Mouse (Mus musculus) gastrocnemius, postnatal 36 days (tissue): ENCODE measurements around the gene Slc5a10. TPM values are rescaled to one million over a fixed set of nuclear protein-coding genes. Genes with fewer than 3 reads are reported as not detected.
"Not testable (repeated sequence)": the region's sequence is repeated elsewhere in the genome, so short reads cannot be mapped to it uniquely, and the experiment has no call there.

Source experiments
- DNase-seq, 2 experiments: peaks; one replicate each; pipeline ENCODE4 v3.0.0; 2022
- intact Hi-C: fragments of 180-260 bp; cut with DNase I; formaldehyde crosslinking; loops from one replicate; pipeline ENCODE4 v1.15.1; 2025
- total RNA-seq, 2 experiments: library from RNA; stranded (reverse); gene quantifications; 2 replicates each; pipeline ENCODE4 v1.2.3; 2021

The Slc5a10 gene
- total RNA-seq, 2 experiments from 2014 or later, result not detected

GRCm38 (mm10) chr11:61652216-61652615 is 68.4 kb downstream of the Slc5a10 start:
- DNase-seq, result no peak
- intact Hi-C loops, result no loop called here

- intact Hi-C loops, result no loop called here
- DNase-seq, result no peak
Observed at GRCm38 (mm10) chr11:61650470-61651265, 70.0 kb downstream of the Slc5a10 start.

GRCm38 (mm10) chr11:61649626-61650025 is 71.0 kb downstream of the Slc5a10 start:
- intact Hi-C loops, result no loop called here

GRCm38 (mm10) chr11:61649163-61649580 is 71.5 kb downstream of the Slc5a10 start:
- DNase-seq, result no peak
- intact Hi-C loops, result no loop called here

More at GRCm38 (mm10) chr11:61649626-61650025, 71.0 kb downstream of the Slc5a10 start:
- no peak for DNase-seq

DNA sequence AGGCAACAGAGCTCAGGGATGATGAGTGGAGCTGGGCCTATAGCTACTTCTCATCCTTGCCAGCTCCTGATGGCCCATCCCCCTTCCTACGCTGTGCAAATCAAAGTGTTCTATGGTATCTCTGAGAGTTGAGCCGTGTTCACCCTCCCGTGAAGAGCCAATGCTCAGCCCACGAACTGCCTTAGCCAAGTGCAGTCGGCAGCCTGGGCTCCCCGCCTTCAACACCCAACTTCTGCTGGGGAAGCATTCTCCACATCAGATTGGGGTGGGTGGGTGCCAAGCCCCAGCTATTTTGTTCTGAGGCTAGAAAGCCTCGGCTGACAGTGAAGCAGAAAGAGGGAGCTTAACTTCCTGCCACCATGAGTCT is 71.9 kb downstream of the Slc5a10 start:
- DNase-seq, result no peak
- intact Hi-C loops, result no loop called here

DNA sequence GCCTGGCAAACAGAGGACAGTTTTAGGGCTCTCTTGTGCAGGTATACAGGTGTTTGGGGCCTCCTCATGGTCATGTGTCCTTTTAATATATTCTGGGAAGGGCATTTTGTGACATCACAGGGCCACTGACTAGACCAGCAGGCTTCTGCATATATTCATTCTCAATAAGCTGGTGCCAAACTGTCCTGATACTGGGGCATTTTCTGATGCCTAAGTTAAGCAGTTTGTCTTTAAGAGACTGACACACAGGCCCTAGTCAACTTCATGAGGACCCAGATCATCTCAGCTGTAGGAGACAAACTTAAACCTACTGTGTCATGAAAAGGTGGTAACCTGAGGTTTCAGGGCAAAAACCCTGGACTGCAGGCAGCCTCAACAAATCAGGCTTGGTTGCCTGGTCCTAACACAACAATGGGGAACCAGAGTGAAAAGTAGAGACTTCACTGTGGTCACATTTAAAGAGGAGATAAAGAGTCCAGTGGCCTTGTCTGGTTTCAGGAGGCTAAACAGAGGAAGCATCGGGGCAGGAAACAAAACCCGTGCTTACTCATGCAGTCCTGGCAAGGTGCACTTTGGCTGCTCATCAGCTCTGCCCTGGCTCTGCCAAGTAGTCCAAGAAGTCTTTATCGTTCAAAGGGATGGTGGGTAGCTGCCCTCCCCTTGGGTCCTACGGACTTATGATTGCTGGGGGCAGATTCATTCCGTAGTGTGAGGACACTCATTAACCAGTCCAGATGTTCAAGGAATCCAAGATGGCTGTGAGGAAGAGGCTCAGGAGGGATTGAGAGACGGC is 72.5 kb downstream of the Slc5a10 start:
- intact Hi-C loops, result no loop called here

GRCm38 (mm10) chr11:61647110-61647910 is 73.3 kb downstream of the Slc5a10 start:
- no peak for DNase-seq
- intact Hi-C loops, result no loop called here

More for the DNA sequence above, 72.5 kb downstream of the Slc5a10 start:
- no peak for DNase-seq

DNA sequence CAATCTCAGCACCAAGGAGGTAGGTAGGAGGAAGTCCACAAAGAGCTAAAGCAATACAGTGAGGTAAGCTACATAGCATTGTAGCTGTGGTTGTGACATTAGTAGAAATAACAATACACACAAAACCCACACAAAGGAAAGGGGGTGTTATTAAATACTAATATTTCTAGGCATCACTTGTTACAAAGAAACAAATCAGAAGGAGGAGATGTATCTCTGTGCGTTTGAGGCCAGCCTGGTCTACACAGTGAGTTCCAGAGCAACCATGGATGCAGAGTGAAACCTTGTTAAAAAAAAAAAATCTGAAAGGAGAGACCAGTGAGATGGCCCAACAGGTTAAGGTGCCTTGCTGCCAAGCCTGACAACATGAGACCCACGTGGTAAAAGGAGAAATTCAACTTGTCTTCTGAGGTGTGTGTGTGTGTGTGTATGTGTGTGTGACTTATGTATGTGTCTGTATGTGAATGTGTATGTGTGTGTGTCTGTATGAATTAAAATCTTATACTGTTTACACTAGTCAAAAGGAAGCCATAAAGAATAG is 74.1 kb downstream of the Slc5a10 start:
- intact Hi-C loops, result no loop called here
- DNase-seq, result no peak

- no peak for DNase-seq
- intact Hi-C loops, result no loop called here
Observed at GRCm38 (mm10) chr11:61645357-61645857, 75.2 kb downstream of the Slc5a10 start.

DNA sequence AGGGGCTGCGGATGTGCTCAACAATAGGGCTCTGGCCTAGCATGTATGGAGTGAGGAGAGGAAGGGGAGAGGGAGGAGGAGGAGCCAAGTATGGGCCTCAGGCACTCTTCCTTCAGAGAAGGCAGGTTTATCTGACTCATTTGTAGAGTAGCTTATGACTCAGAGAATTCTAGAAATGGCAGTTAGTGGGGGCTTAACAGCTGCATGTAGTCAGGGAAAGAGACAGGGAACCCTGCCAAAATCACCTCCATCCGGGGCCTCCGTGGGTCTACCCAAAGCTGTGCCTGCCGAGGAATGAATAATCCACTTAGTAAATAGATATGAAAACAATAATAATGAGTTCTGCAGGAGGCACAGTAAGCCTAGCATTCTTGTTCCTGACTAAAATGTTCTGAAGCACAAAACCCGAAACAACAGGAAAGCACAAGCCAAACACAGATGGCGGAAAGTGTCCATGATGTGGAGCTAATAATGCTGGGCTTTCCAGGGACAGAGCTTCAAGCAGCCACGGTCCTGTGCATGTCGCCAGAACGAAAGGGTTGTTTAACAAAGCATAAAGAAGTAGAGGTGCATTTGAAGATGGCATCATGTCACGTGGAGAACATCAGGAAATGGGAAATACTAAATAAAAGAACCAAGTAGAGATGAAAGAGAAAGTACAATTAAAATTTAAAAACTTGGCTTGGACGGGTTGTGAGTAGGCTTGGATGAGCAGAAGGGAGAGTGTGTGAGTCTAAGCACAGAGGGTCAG is 75.9 kb downstream of the Slc5a10 start:
- no peak for DNase-seq
- intact Hi-C loops, result no loop called here

GRCm38 (mm10) chr11:61643184-61643961 is 77.3 kb downstream of the Slc5a10 start:
- intact Hi-C loops, result no loop called here
- DNase-seq, result no peak

- no peak for DNase-seq
- intact Hi-C loops, result no loop called here
Observed at GRCm38 (mm10) chr11:61642106-61642505, 78.5 kb downstream of the Slc5a10 start.

GRCm38 (mm10) chr11:61640585-61640984 is 80.0 kb downstream of the Slc5a10 start:
- DNase-seq, intact Hi-C loops: not testable (repeated sequence)

- intact Hi-C loops, result loop anchor here (5.0 kb wide), 1 partner anchor 1772 kb away; no protein-coding TSS in a partner anchor
- no peak for DNase-seq
Observed at GRCm38 (mm10) chr11:61639601-61640177, 80.9 kb downstream of the Slc5a10 start.

DNA sequence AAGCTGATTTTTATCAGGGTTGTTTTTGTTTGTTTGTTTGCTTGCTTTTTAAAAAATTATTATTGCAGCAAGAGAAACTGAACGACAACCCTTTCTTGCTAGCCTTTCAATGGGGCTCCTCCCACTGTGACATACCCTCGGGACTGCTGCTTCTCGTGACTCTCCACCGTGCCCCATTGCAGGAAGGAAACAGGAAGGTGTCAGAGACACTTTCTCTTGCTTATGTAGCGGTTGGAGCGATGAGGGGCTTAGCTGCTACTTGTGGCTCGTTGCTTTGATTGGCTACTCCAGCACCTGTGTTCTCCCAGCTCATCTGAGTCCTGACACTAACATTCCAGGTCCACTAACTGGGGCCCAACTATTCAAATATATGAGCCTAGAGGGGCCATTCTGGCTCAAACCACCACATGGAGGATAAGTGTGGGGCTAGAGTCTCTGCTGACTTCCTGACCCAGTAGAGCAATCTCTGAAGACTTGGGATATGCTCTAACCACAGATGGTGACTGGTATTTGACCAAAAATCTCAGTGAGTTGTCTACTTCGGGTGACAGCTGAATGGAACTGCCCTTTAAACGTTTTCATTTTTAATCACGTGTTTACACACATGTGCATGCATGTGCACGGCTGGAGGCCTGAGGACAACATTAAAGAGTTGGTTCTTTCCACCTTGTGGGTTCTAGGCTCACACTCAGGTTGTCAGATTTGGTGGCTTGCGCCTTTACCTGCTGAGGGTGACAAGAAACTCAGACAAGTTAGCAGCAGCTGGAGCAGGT is 81.7 kb downstream of the Slc5a10 start:
- DNase-seq, result no peak
- intact Hi-C loops, result loop anchor here (5.0 kb wide), 1 partner anchor 1772 kb away; no protein-coding TSS in a partner anchor

DNA sequence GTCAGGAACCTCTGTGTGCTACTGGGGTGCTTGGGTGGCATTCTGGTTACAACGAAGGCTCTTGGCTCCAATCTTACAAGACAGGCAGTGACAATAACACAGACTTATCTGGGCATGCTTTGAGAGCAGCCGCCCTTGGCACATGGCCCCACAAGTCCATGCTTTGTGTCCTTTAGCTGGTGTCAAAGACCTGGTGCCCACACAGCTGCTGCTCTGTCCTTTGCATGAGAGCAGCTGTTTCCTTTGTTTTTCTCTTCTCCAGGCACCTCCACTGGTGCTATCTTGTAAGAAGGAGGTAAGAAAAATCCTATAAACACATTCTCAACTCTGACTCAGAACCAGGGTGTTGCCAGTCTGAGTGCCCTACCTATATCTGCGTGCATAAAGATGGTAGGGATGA is 82.8 kb downstream of the Slc5a10 start:
- no peak for DNase-seq
- intact Hi-C loops, result loop anchor here (5.0 kb wide), 1 partner anchor 1771 kb away; no protein-coding TSS in a partner anchor

GRCm38 (mm10) chr11:61637413-61637812 is 83.2 kb downstream of the Slc5a10 start:
- intact Hi-C loops, result loop anchor here (5.0 kb wide), 1 partner anchor 1770 kb away; no protein-coding TSS in a partner anchor
- no peak for DNase-seq
